Mouse (Mus musculus) ES-Bruce4 (cell line): ENCODE measurements around the gene Paox.
"Not testable (repeated sequence)": the region's sequence is repeated elsewhere in the genome, so short reads cannot be mapped to it uniquely, and the experiment has no call there.

Experiments used
- CTCF ChIP-seq: IDR thresholded peaks from one replicate; pipeline ENCODE4 v1.8.1; 2011; ENCODE audit warnings: low read depth, low read length
- POLR2A ChIP-seq: IDR thresholded peaks from one replicate; pipeline ENCODE4 v1.8.1; 2011; ENCODE audit warnings: low read length; ENCODE audit not compliant: insufficient read depth

- TF ChIP-seq CTCF, POLR2A: not testable (repeated sequence)
Observed at GRCm38 (mm10) chr7:140134033-140134432, 18.4 kb downstream of the Paox start.
